Mouse (Mus musculus) forebrain, postnatal 0 days (tissue): ENCODE measurements around the gene Papss1. TPM values are rescaled to one million over a fixed set of nuclear protein-coding genes. Genes with fewer than 3 reads are reported as not detected.

ENCODE experiments used
- ATAC-seq: fragments of 200-750 bp; cut with Nextera tagmentation; 2 replicates; pipeline ENCODE4 v1.8.0; 2017; ENCODE audit warnings: mild to moderate bottlenecking, moderate library complexity
- DNase-seq: peaks from one replicate; pipeline ENCODE4 v3.0.0-alpha.2; 2015
- H3K27ac ChIP-seq: fragments of 300-500 bp; sonication (generic); 2 replicates; pipeline ENCODE4 v1.5.1; 2014; ENCODE audit warnings: low read depth, mild to moderate bottlenecking, antibody characterized with exemption, low read length, moderate library complexity, mixed read lengths
- H3K27me3 ChIP-seq: fragments of 300-500 bp; sonication (generic); 2 replicates; pipeline ENCODE4 v1.6.1; 2014; ENCODE audit warnings: mild to moderate bottlenecking, low read length, mixed read lengths; ENCODE audit not compliant: insufficient read depth
- H3K36me3 ChIP-seq: fragments of 300-500 bp; sonication (generic); 2 replicates; pipeline ENCODE4 v1.6.1; 2014; ENCODE audit warnings: mild to moderate bottlenecking, moderate library complexity; ENCODE audit not compliant: insufficient read depth
- H3K4me1 ChIP-seq: fragments of 300-500 bp; sonication (generic); 2 replicates; pipeline ENCODE4 v1.6.1; 2014; ENCODE audit warnings: antibody characterized with exemption; ENCODE audit not compliant: insufficient read depth
- H3K4me2 ChIP-seq: fragments of 300-500 bp; sonication (generic); 2 replicates; pipeline ENCODE4 v1.6.1; 2014; ENCODE audit warnings: low read depth, mild to moderate bottlenecking, moderate library complexity
- H3K4me3 ChIP-seq: fragments of 300-500 bp; sonication (generic); 2 replicates; pipeline ENCODE4 v1.5.1; 2014; ENCODE audit warnings: low read depth, low read length, mixed read lengths
- H3K9ac ChIP-seq: fragments of 300-500 bp; sonication (generic); 2 replicates; pipeline ENCODE4 v1.6.1; 2014; ENCODE audit warnings: mild to moderate bottlenecking
- H3K9me3 ChIP-seq: fragments of 300-500 bp; sonication (generic); 2 replicates; pipeline ENCODE4 v1.6.1; 2016; ENCODE audit warnings: low read length
- CTCF ChIP-seq: sonication (generic); IDR thresholded peaks from 2 replicates; pipeline ENCODE4 v1.5.1; 2016; ENCODE audit warnings: antibody characterized with exemption, control low read depth, low read depth
- WGBS: fragments of 180-500 bp; shearing (Covaris S2); extraction: QIAGEN DNeasy Blood & Tissue Kit; methylation state at CpG from one replicate; pipeline ENCODE4 v1.1.7; 2014; 5-methylcytosine and 5-hydroxymethylcytosine counted together
- polyA plus RNA-seq: library from polyadenylated mRNA; unstranded; fragments of >200 nt; fragmentation: Nextera tagmentation; extraction: Ambion mirVana; gene quantifications from 2 replicates; pipeline ENCODE4 v1.2.1, GENCODE M21; 2015
- total RNA-seq: library from RNA; depleted of rRNA; stranded (reverse); fragments of >200 nt; gene quantifications from 2 replicates; pipeline ENCODE4 v1.2.3, GENCODE M21; 2014; rRNA removed

Gene Papss1
- total RNA-seq (137 and 152 TPM in 2 replicates), polyA plus RNA-seq (104 and 111 TPM in 2 replicates)

- H3K9ac ChIP-seq: peak within 1 kb of the TSS; percentile 90
- DNase-seq (peak; percentile 100), ATAC-seq (peak; percentile 97)
- H3K4me3 ChIP-seq: peak within 1 kb of the TSS; percentile 92
- H3K27me3 ChIP-seq: no peaks in the 10 kb centered on the region
- WGBS: 1% methylated on average over 72 of the region's 73 CpGs
- H3K4me1 ChIP-seq: peaks cover 12% of the 10 kb centered on the region; the same call in 1 of the 2 replicates
- H3K36me3 ChIP-seq: peaks cover 6% of the 10 kb centered on the region; the same call in 1 of the 2 replicates
- H3K4me2 ChIP-seq: peak within 1 kb of the TSS; percentile 56
- peak within 1 kb of the TSS; percentile 92 for H3K27ac ChIP-seq
- no peaks in the 10 kb centered on the region for H3K9me3 ChIP-seq
- TF ChIP-seq CTCF: peak; percentile 30; the same call in 1 of the 2 replicates
Measured at GRCm38 (mm10) chr3:131564430-131565256, at the start of gene Papss1. Papss1 (plus strand) TSS chr3:131564768.

- no peaks in the 10 kb centered on the region for H3K36me3 ChIP-seq
- TF ChIP-seq CTCF: no peak
- WGBS: 87% methylated on average over 7 of the region's 7 CpGs
Measured at GRCm38 (mm10) chr3:131516332-131516999, 48.1 kb upstream of the Papss1 start.

DNA sequence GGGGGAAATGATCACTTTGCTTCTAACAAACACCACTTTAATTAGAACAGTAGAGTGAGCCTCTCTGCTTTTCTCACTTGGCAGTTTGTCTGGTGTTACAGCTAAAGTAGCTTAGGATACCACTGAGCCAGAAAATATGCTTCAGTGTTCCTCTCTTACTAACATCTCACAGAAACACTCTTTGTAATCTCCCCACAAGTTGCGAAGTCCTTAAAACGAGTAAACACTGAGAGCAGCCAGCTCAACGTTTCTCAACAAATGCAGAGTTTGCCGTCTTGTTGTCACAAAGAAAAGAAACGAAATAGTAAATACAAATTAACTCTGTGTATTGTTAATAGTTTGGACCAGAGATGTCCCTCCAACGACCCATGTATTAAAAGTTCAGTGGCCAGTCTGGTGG is 46.8 kb upstream of the Papss1 start:
- Histone ChIP-seq H3K4me3 (no peak overlapping the region), H3K9ac (no peak overlapping the region), H3K36me3 (no peaks in the 10 kb centered on the region), H3K4me2 (no peak overlapping the region), H3K9me3 (no peaks in the 10 kb centered on the region), H3K27ac (no peak overlapping the region), H3K27me3 (no peaks in the 10 kb centered on the region), H3K4me1 (no peaks in the 10 kb centered on the region)
- no peak for TF ChIP-seq CTCF
- 42% methylated on average over 6 of the region's 6 CpGs for WGBS
- no peak for DNase-seq
- ATAC-seq: no peak

More at GRCm38 (mm10) chr3:131516332-131516999, 48.1 kb upstream of the Papss1 start:
- Histone ChIP-seq H3K27ac (no peak overlapping the region), H3K4me2 (no peak overlapping the region), H3K9me3 (no peaks in the 10 kb centered on the region), H3K4me3 (no peak overlapping the region), H3K27me3 (no peaks in the 10 kb centered on the region), H3K4me1 (no peaks in the 10 kb centered on the region), H3K9ac (no peak overlapping the region)
- DNase-seq (no peak), ATAC-seq (no peak)

- Histone ChIP-seq H3K4me1 (no peaks in the 10 kb centered on the region), H3K36me3 (no peaks in the 10 kb centered on the region), H3K27me3 (no peaks in the 10 kb centered on the region), H3K9me3 (no peaks in the 10 kb centered on the region), H3K4me2 (no peak overlapping the region), H3K9ac (no peak overlapping the region), H3K27ac (no peak overlapping the region), H3K4me3 (no peak overlapping the region)
- DNase-seq (no peak), ATAC-seq (no peak)
- TF ChIP-seq CTCF: no peak
- 49% methylated on average over 4 of the region's 4 CpGs for WGBS
Measured at GRCm38 (mm10) chr3:131521206-131521605, 43.4 kb upstream of the Papss1 start.

DNA sequence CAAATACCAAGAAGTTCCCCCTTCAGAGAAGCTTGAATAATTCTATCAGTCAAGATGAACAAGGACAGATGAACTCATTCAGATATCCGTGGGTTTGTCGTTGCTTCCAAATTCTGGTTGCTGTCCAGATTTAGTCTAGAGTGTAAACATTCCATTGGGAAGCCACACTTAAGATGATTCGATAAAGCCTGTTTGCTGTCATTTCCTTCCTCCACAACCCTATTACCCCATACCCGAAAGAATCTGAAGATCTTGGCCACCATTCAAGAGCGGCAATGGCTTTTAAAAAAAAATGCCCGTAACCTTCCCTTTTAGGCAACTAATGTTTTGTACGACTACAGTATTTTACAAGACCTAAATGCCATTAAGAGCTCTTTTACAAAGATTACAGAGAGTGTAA is 42.3 kb upstream of the Papss1 start:
- 60% methylated on average over 7 of the region's 7 CpGs for WGBS
- Histone ChIP-seq H3K9me3 (no peaks in the 10 kb centered on the region), H3K4me1 (no peaks in the 10 kb centered on the region), H3K27ac (no peak overlapping the region), H3K4me3 (no peak overlapping the region), H3K27me3 (no peaks in the 10 kb centered on the region), H3K36me3 (no peaks in the 10 kb centered on the region), H3K4me2 (no peak overlapping the region), H3K9ac (no peak overlapping the region)
- TF ChIP-seq CTCF: no peak
- ATAC-seq: no peak
- no peak for DNase-seq

GRCm38 (mm10) chr3:131523749-131524148 is 40.8 kb upstream of the Papss1 start:
- Histone ChIP-seq H3K27ac (no peak overlapping the region), H3K36me3 (no peaks in the 10 kb centered on the region), H3K27me3 (no peaks in the 10 kb centered on the region), H3K4me2 (no peak overlapping the region), H3K9me3 (no peaks in the 10 kb centered on the region), H3K4me3 (no peak overlapping the region), H3K9ac (no peak overlapping the region), H3K4me1 (no peaks in the 10 kb centered on the region)
- no peak for TF ChIP-seq CTCF
- peak; percentile 66 for ATAC-seq
- 61% methylated on average over 9 of the region's 9 CpGs for WGBS
- peak; percentile 12 for DNase-seq

DNA sequence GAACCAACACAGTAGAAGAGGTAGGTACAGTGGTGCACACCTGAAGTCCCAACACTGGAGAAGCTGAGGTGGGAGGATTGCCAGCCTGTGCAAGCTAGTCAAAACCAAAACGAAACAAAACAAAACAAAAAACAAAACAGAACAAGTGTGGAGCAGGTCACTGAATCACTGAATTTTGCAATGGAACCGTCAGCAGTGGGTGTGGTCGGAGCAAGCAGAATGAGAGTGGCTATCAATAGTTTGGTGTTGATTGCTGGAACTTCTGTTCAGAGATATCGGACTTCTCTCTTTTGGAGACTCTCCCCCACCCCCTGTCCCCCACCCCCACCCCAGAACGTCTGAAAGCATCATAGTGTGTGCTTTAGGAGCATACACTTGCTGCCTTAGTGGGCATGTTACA is 40.4 kb upstream of the Papss1 start:
- ATAC-seq: no peak
- Histone ChIP-seq H3K4me3 (no peak overlapping the region), H3K9me3 (no peaks in the 10 kb centered on the region), H3K36me3 (no peaks in the 10 kb centered on the region), H3K27ac (no peak overlapping the region), H3K27me3 (no peaks in the 10 kb centered on the region), H3K4me2 (no peak overlapping the region), H3K9ac (no peak overlapping the region), H3K4me1 (no peaks in the 10 kb centered on the region)
- 74% methylated on average over 5 of the region's 5 CpGs for WGBS
- DNase-seq: no peak
- TF ChIP-seq CTCF: no peak
